Mouse (Mus musculus): ENCODE data around the gene St8sia1.

Gene St8sia1

GRCm38 (mm10) chr6:142908911-142909770 is 55.1 kb downstream of the St8sia1 start:
- DNase-seq (ENCODE audit: low spot score in 2 of 2): no peak

DNA sequence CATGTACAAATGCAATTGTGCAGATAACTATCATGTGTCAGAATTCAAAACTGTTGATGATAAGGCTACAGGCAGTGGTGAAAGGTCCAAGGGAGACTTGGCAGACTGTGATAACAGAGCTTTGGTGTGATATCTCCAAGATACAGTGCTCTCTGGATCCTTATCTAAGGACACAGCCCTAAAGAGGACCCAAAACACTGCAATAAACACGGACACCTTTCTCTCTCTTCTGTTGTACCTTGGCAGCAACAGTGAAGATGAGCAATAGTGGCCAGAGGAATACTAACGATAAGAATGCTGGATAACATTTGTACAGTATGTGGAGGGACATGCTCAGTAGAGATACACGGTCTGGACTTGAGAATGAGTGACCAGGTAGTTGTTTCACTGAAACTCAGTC is 55.8 kb downstream of the St8sia1 start:
- no peak for DNase-seq (ENCODE audit: low spot score in 2 of 2)

- no peak for DNase-seq (ENCODE audit: low spot score in 2 of 2)
Observed at GRCm38 (mm10) chr6:142895371-142895770, 68.9 kb downstream of the St8sia1 start.

DNA sequence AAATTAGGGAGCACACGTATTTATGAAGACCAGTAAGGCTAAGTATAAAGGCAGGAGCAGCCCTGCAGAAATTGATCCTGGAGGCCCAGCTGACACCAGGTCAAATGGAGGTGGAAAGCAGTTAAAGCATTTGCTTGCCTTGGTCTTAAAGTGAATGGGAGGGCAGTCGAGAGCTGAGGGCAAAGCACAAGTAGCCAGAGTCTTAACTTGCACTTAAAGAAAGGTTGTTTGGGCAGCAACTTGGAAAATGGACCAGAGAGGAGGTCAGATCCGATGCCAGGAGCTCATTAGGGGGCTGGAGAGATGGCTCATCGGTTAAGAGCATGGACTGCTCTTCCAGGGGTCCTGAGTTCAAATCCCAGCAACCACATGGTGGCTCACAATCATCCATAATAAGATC is 70.5 kb downstream of the St8sia1 start:
- DNase-seq (ENCODE audit: low spot score in 2 of 2): no peak

- no peak for DNase-seq (ENCODE audit: low spot score in 2 of 2)
Observed at GRCm38 (mm10) chr6:142890321-142890720, 73.9 kb downstream of the St8sia1 start.

GRCm38 (mm10) chr6:142888970-142889740 is 75.1 kb downstream of the St8sia1 start:
- no peak for DNase-seq (ENCODE audit: low spot score in 2 of 2)

DNA sequence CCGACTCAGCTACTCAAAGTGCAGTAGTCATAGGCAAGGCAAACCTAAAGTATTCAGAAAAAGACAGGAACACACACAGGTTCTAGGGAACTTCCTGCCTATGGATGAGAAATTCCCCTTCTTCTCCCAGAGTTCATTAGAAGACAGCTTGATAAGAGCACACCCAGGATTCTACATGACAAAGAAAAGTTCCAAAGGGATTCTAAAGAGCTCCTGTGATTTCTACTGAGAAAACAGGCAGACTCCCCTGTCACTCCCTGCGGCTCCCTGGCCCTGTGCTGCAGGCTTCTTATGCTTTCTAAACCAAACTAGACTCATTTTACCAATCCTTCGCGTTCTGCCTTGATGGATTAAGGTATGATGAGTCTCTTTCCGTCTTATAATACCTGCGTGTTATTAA is 75.9 kb downstream of the St8sia1 start:
- DNase-seq (ENCODE audit: low spot score in 2 of 2): no peak

DNA sequence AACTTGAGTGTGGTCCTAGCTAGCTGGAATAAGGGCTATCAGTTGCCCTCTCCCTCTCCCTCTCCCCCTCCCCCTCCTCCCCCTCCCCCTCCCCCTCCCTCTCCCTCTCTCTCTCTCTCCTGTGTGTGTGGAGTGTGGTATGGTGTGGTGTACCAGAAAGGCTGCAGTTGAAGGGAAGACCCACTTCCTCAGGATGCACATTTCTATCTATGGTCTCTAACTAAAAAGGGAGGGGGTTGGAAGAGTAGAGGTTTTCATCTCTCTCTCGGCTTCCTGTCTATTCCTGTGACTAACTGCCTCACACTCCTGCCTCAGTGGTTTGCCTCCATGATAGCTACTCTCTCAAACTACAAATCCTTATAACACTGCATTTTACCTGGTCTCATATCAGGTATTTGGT is 76.9 kb downstream of the St8sia1 start:
- DNase-seq (ENCODE audit: low spot score in 2 of 2): no peak

DNA sequence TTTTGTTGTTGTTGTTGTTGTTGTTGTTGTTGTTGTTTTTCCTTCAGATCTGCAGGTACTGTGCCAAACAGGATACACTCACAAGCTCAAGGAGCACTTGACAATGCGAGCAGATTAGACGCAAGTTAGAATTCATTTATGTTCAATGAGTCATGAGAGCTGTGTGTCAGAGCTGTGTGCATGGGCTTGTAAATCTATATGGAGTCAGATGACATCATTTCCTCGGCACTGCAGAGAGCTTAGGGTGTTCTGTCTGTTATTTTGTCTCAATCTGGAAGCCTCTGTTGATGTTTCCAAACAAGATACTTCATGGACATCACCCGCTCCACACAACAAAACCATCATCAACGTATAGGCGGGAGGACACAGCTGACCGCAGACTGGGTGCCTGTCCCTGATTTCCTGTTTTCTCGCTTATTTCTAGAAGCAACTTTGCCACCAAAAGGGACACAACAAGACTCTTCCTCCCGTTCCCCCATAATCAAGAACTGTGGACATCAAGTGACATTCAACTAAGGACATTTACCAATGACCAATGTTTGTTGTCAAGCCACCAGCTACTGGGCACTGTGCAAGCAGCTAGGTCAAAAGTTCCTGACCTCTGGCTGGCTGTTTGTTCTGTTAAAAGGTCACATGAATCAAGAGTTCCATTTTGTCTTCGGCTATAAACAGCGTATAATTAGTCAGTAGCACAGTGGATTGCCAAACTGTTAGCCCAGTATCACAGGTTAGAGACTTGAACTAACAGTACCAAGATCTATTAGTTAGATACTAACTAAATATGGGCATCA is 78.7 kb downstream of the St8sia1 start:
- no peak for DNase-seq (ENCODE audit: low spot score in 2 of 2)

DNA sequence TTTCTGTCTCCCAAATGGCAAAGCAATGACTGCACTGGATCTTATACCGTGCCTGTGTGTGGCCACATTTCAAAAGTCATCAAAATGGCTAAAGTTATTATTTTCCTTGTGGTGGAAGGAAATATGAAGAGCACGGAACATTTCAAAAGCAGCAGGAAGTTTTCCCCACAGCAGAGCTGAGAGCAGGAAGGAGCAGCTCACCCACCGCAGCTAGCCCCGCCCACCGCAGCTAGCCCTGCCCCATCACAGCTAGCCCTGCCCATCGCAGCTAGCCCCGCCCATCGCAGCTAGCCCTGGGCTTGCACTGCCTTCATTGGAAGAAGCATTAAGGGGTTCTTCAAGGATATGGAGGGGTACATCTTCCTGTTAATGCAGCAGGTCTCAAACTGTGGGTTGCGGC is 80.1 kb downstream of the St8sia1 start:
- no peak for DNase-seq (ENCODE audit: low spot score in 2 of 2)

DNA sequence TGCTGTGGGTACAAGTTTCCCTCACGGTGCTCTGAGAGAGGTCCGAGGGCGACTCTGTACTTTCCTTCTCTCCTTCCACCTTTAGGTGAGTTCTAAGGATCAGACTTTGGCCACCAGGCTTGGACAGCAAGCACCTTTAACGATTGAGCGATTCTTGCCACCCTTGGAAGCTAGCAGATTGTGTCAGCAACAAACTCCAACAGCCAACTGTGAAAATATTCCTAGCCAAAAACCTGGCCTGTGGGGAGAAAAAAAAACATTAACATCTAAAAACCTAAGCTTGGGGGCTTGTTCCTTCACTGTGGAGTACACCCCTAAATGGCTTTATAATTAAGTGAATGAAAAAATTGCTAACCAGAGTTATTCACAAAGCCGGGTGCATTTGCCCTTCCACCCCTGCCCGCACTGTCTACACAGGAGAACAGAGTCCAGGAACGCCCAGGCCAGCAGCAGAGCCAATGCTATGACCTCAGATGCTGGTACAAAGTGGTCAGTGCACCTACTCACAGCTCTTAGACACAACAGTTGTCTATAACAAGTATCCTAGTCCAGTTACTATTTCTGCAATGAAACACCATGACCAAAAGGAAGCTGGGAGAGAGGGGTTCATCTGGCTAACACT is 83.3 kb downstream of the St8sia1 start:
- DNase-seq (ENCODE audit: low spot score in 2 of 2): no peak

DNA sequence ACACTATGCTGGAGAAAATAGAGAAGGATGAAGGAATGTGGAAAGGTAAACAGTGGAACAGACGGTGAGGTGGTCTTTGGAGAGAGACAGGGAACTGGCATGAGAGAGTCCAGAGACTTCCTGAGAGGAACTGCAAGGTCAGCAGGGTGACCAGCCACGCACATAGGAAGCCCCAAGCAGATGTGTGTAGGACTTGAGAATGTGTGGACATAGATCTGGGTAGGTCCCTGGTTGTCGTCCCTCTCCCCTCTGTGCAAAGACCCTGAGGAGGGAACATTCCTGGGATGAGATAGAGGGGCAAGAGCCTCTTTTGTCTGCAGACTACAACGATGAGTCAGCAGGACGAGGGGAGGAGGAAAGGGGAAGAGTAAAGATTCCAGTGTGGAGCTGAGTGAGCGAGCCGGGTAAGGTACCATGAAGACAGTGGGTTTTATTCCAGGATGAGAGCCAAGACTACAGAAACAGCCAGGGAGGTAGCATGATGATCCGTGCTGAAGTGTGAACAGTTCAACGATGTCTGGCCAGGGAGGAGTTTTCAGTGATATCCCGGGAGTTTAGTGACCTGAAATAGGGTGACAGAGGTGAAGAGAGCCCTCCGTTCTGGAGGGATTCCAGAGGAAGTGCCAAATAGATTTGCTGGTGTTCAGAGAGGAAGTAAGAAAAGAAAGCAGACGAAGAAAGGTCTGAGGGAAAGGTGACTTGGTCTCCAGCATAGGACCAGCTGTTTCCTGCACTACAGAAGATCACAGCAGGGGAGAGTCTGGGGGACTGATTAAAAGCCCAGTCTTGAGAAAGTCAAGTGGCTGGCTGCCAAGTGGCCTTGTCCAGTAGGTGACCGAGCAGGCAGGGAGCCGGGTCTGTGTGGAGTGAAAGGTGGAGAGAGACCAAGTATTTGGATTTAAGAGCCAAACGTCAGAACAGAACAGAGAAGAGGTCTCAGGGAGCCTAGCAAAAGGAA is 85.2 kb downstream of the St8sia1 start:
- DNase-seq (ENCODE audit: low spot score in 2 of 2): no peak

DNA sequence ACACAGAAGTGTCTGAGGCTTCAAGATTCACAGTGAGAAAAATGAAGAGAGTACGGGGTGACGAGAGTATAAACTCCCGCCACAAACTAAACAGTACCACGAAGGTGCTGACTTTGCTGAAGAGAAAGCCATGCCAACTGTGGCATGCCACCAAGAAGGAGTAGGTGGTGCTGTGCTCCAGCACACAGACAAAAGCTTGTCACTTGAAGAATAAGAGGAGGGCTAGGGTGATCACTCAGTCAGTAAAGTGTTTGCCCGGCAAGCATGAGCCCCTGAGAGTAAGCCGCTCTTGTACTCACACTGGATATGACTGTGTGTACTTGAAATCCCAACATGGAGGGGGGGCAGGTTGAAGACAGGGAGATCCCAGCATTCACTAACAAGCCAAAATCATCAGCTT is 87.0 kb downstream of the St8sia1 start:
- no peak for DNase-seq (ENCODE audit: low spot score in 2 of 2)

DNA sequence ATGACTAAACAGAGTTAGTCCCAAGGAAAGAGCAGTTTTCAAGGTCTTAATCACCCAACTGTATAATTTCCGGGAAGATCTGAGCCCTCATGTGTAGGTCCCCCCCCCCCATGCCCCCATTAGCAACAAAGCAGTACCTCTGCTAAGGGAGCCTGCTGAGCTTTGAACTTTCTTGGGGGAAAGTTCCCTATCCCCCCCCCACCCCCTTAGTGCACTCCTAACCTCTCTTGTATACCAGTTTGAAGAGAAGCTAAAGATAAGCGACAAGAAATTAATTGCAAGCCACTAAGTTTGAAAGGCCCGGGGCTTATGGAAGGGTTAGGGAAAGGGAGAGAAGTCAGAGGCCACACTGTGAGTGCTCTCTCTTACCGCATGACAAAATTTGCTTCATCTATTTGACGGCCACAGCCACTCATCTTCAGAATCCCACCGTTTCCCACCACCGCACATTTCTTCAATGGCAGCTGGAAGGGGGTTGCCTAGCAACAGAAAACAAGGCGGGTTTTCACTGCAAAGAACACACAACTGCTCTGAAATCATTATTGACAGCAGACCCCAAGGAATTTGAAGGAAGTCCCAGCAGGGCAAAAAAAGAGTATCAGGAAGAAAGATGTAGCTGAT is 87.9 kb downstream of the St8sia1 start:
- DNase-seq (ENCODE audit: low spot score in 2 of 2): no peak

- DNase-seq (ENCODE audit: low spot score in 2 of 2): no peak
Observed at GRCm38 (mm10) chr6:142873795-142874563, 90.3 kb downstream of the St8sia1 start.

- DNase-seq (ENCODE audit: low spot score in 2 of 2): no peak
Observed at GRCm38 (mm10) chr6:142869715-142870422, 94.4 kb downstream of the St8sia1 start.

DNA sequence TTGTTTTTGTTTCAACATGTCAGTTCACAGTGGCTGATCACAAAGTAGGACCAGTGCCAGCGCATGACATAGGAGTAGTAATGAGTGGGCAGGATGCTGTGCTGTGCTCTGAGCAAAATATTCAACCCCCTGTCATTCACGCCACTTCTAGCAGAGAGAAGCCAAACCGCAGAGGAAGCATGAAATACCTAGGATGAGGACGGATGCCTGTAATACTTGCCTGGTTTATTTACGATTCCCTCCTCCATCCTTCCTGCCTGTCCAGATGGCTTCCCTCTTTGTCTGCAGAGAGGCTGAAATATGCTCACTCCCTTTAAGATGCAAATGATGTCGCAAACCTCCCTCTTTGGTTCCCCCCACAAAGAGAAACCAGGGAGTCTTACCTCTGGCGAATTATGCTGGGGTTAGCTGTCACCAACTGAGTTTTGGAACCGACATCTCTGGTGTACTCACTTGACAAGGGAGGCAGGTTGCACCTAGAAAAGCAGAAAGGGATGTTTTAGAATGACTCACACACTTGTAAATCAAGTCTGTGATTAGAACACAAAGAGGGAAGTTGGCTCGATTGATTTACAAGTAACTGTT is 96.7 kb downstream of the St8sia1 start:
- DNase-seq (ENCODE audit: low spot score in 2 of 2): peak in 1 of 2 experiments; percentile 56

DNA sequence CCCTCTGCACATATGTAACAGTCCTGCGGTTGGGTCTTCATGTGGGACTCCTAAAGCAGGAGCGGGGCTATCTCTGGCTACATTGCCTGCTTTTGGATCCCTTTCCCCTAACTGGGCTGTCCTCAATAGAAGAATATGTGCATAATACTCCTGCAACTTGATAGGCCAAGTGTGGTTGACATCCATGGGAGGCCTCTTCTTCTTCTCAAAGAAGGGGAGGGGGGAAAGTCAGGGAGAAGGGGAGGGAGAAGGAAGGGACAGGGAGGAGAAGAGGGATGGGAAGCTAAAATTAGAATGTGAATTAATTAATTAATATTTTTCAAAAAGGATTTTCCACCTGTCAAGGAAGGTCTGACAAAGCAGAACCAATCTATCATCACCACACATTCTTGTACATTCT is 97.2 kb downstream of the St8sia1 start:
- DNase-seq (ENCODE audit: low spot score in 2 of 2): no peak
